Mouse (Mus musculus) heart, embryonic 12.5 days (tissue): ENCODE measurements around the gene Scn3b. TPM values are rescaled to one million over a fixed set of nuclear protein-coding genes. Genes with fewer than 3 reads are reported as not detected.

Experiments
- ATAC-seq: fragments of 200-750 bp; cut with Nextera tagmentation; 2 replicates; pipeline ENCODE4 v1.8.0; 2017; ENCODE audit warnings: moderate TSS enrichment, moderate library complexity; ENCODE audit not compliant: insufficient number of reproducible peaks, low FRiP score
- H3K27ac ChIP-seq: fragments of 300-500 bp; sonication (generic); 2 replicates; pipeline ENCODE4 v1.5.1; 2016; ENCODE audit warnings: mild to moderate bottlenecking, moderate library complexity; ENCODE audit not compliant: poor library complexity, severe bottlenecking
- H3K27me3 ChIP-seq: fragments of 300-500 bp; sonication (generic); replicated peaks from 2 replicates; pipeline ENCODE4 v1.6.1; 2016; ENCODE audit warnings: mild to moderate bottlenecking, moderate library complexity
- H3K36me3 ChIP-seq: fragments of 300-500 bp; sonication (generic); 2 replicates; pipeline ENCODE4 v1.6.1; 2016; ENCODE audit warnings: mild to moderate bottlenecking, moderate library complexity
- H3K4me1 ChIP-seq: fragments of 300-500 bp; sonication (generic); replicated peaks from 2 replicates; pipeline ENCODE4 v1.6.1; 2016; ENCODE audit warnings: mild to moderate bottlenecking
- H3K4me2 ChIP-seq: fragments of 300-500 bp; sonication (generic); 2 replicates; pipeline ENCODE4 v1.6.1; 2016; ENCODE audit warnings: mild to moderate bottlenecking, moderate library complexity
- H3K4me3 ChIP-seq: fragments of 300-500 bp; sonication (generic); 2 replicates; pipeline ENCODE4 v1.5.1; 2016; ENCODE audit warnings: mild to moderate bottlenecking
- H3K9ac ChIP-seq: fragments of 300-500 bp; sonication (generic); 2 replicates; pipeline ENCODE4 v1.6.1; 2016; ENCODE audit warnings: mild to moderate bottlenecking, moderate library complexity
- H3K9me3 ChIP-seq: fragments of 300-500 bp; sonication (generic); replicated peaks from 2 replicates; pipeline ENCODE4 v1.6.1; 2016; ENCODE audit warnings: mild to moderate bottlenecking, moderate library complexity
- WGBS: fragments of 180-500 bp; shearing (Covaris S2); methylation state at CpG from one replicate; pipeline ENCODE4 v1.1.7; 2016; 5-methylcytosine and 5-hydroxymethylcytosine counted together
- polyA plus RNA-seq: library from polyadenylated mRNA; unstranded; fragments of >200 nt; fragmentation: Nextera tagmentation; extraction: Ambion mirVana; gene quantifications from 2 replicates; pipeline ENCODE4 v1.2.1, GENCODE M21; 2016

The Scn3b gene
- polyA plus RNA-seq, 1 experiment from 2014 or later: 0.61 TPM

GRCm38 (mm10) chr9:40269880-40270279, 863 bp downstream of the Scn3b start:
- no peaks in the 10 kb centered on the region for H3K36me3 ChIP-seq
- peaks cover 32% of the 10 kb centered on the region for H3K27me3 ChIP-seq
- no peak overlapping the region for H3K27ac ChIP-seq
- H3K4me2 ChIP-seq: peak overlapping the region; percentile 75; the same call in 1 of the 2 replicates
- H3K9ac ChIP-seq: no peak overlapping the region
- ATAC-seq: no peak
- no peaks in the 10 kb centered on the region for H3K9me3 ChIP-seq
- peaks cover 12% of the 10 kb centered on the region for H3K4me1 ChIP-seq
- 24% methylated on average over 8 of the region's 8 CpGs for WGBS
- H3K4me3 ChIP-seq: no peak overlapping the region

GRCm38 (mm10) chr9:40271075-40271474, 2.1 kb downstream of the Scn3b start:
- peaks cover 12% of the 10 kb centered on the region for H3K4me1 ChIP-seq
- no peak overlapping the region for H3K9ac ChIP-seq
- no peaks in the 10 kb centered on the region for H3K36me3 ChIP-seq
- H3K27ac ChIP-seq: no peak overlapping the region
- peaks cover 32% of the 10 kb centered on the region for H3K27me3 ChIP-seq
- H3K4me2 ChIP-seq: no peak overlapping the region
- ATAC-seq: no peak
- no peak overlapping the region for H3K4me3 ChIP-seq
- H3K9me3 ChIP-seq: no peaks in the 10 kb centered on the region
- 66% methylated on average over 3 of the region's 3 CpGs for WGBS

- H3K27ac ChIP-seq: no peak overlapping the region
- H3K36me3 ChIP-seq: no peaks in the 10 kb centered on the region
- H3K4me2 ChIP-seq: no peak overlapping the region
- H3K9me3 ChIP-seq: no peaks in the 10 kb centered on the region
- no peak overlapping the region for H3K4me3 ChIP-seq
- H3K4me1 ChIP-seq: peaks cover 12% of the 10 kb centered on the region
- WGBS: 75% methylated on average over 7 of the region's 7 CpGs
- H3K9ac ChIP-seq: no peak overlapping the region
- H3K27me3 ChIP-seq: peaks cover 26% of the 10 kb centered on the region
- no peak for ATAC-seq
These were observed 3.8 kb downstream of the Scn3b start for GRCm38 (mm10) chr9:40272822-40273221.

GRCm38 (mm10) chr9:40275904-40276303, 6.9 kb downstream of the Scn3b start:
- no peaks in the 10 kb centered on the region for H3K9me3 ChIP-seq
- H3K27me3 ChIP-seq: no peaks in the 10 kb centered on the region; the same call in 1 of the 2 replicates
- WGBS: 71% methylated on average over 5 of the region's 5 CpGs
- no peaks in the 10 kb centered on the region for H3K4me1 ChIP-seq
- H3K27ac ChIP-seq: no peak overlapping the region
- H3K4me3 ChIP-seq: no peak overlapping the region
- H3K9ac ChIP-seq: no peak overlapping the region
- ATAC-seq: no peak
- no peak overlapping the region for H3K4me2 ChIP-seq
- no peaks in the 10 kb centered on the region for H3K36me3 ChIP-seq

- ATAC-seq: no peak
- 0 out of 2 replicates have a peak, but pooled peaks cover 3% of the 10 kb centered on the region for H3K27me3 ChIP-seq
- H3K27ac ChIP-seq: no peak overlapping the region
- no peak overlapping the region for H3K4me2 ChIP-seq
- H3K9me3 ChIP-seq: no peaks in the 10 kb centered on the region
- no peaks in the 10 kb centered on the region for H3K4me1 ChIP-seq
- no peaks in the 10 kb centered on the region for H3K36me3 ChIP-seq
- H3K4me3 ChIP-seq: no peak overlapping the region
- H3K9ac ChIP-seq: no peak overlapping the region
- 75% methylated on average over 3 of the region's 3 CpGs for WGBS
These were observed 8.7 kb downstream of the Scn3b start for GRCm38 (mm10) chr9:40277671-40278070.

- no peaks in the 10 kb centered on the region for H3K4me1 ChIP-seq
- no peaks in the 10 kb centered on the region for H3K9me3 ChIP-seq
- 0 out of 2 replicates have a peak, but pooled peaks cover 3% of the 10 kb centered on the region for H3K27me3 ChIP-seq
- H3K27ac ChIP-seq: no peak overlapping the region
- H3K4me3 ChIP-seq: no peak overlapping the region
- H3K36me3 ChIP-seq: no peaks in the 10 kb centered on the region
- no peak for ATAC-seq
- WGBS: 88% methylated on average over 7 of the region's 7 CpGs
- H3K4me2 ChIP-seq: no peak overlapping the region
- no peak overlapping the region for H3K9ac ChIP-seq
These were observed 10.4 kb downstream of the Scn3b start for GRCm38 (mm10) chr9:40279438-40279837.

- 79% methylated on average over 7 of the region's 7 CpGs for WGBS
- no peak overlapping the region for H3K4me2 ChIP-seq
- 0 out of 2 replicates have a peak, but pooled peaks cover 3% of the 10 kb centered on the region for H3K27me3 ChIP-seq
- H3K4me3 ChIP-seq: no peak overlapping the region
- no peaks in the 10 kb centered on the region for H3K36me3 ChIP-seq
- no peak overlapping the region for H3K9ac ChIP-seq
- H3K27ac ChIP-seq: no peak overlapping the region
- ATAC-seq: no peak
- no peaks in the 10 kb centered on the region for H3K4me1 ChIP-seq
- H3K9me3 ChIP-seq: no peaks in the 10 kb centered on the region
These were observed 14.0 kb downstream of the Scn3b start for GRCm38 (mm10) chr9:40282968-40283367.

- Histone ChIP-seq H3K4me2 (no peak overlapping the region), H3K36me3 (peaks cover 28% of the 10 kb centered on the region), H3K4me1 (no peaks in the 10 kb centered on the region), H3K9me3 (no peaks in the 10 kb centered on the region), H3K27ac (no peak overlapping the region), H3K9ac (no peak overlapping the region), H3K27me3 (no peaks in the 10 kb centered on the region), H3K4me3 (no peak overlapping the region)
- WGBS: 83% methylated on average over 4 of the region's 4 CpGs
- ATAC-seq: no peak
These were observed 23.5 kb downstream of the Scn3b start for GRCm38 (mm10) chr9:40292475-40292874.

- Histone ChIP-seq H3K4me1 (no peaks in the 10 kb centered on the region), H3K4me2 (no peak overlapping the region), H3K9me3 (no peaks in the 10 kb centered on the region), H3K36me3 (peaks cover 35% of the 10 kb centered on the region), H3K27ac (no peak overlapping the region), H3K4me3 (no peak overlapping the region), H3K27me3 (no peaks in the 10 kb centered on the region), H3K9ac (no peak overlapping the region)
- ATAC-seq: no peak
- WGBS: 88% methylated on average over 8 of the region's 8 CpGs
These were observed 24.3 kb downstream of the Scn3b start for GRCm38 (mm10) chr9:40293286-40293685.

- 81% methylated on average over 5 of the region's 5 CpGs for WGBS
- no peaks in the 10 kb centered on the region for H3K4me1 ChIP-seq
- ATAC-seq: no peak
These were observed 24.7 kb downstream of the Scn3b start for GRCm38 (mm10) chr9:40293740-40294139.

GRCm38 (mm10) chr9:40294210-40294609, 25.2 kb downstream of the Scn3b start:
- Histone ChIP-seq H3K36me3 (peaks cover 43% of the 10 kb centered on the region), H3K9me3 (no peaks in the 10 kb centered on the region), H3K9ac (no peak overlapping the region), H3K27ac (no peak overlapping the region), H3K4me3 (no peak overlapping the region), H3K27me3 (no peaks in the 10 kb centered on the region), H3K4me2 (no peak overlapping the region), H3K4me1 (no peaks in the 10 kb centered on the region)
- WGBS: 87% methylated on average over 5 of the region's 5 CpGs
- ATAC-seq: no peak

More at GRCm38 (mm10) chr9:40293740-40294139, 24.7 kb downstream of the Scn3b start:
- no peaks in the 10 kb centered on the region for H3K27me3 ChIP-seq
- H3K9me3 ChIP-seq: no peaks in the 10 kb centered on the region
- no peak overlapping the region for H3K9ac ChIP-seq
- H3K4me2 ChIP-seq: no peak overlapping the region
- no peak overlapping the region for H3K4me3 ChIP-seq
- no peak overlapping the region for H3K27ac ChIP-seq
- H3K36me3 ChIP-seq: peaks cover 39% of the 10 kb centered on the region

GRCm38 (mm10) chr9:40294866-40295265, 25.8 kb downstream of the Scn3b start:
- H3K27ac ChIP-seq: no peak overlapping the region
- no peak overlapping the region for H3K4me2 ChIP-seq
- H3K4me3 ChIP-seq: no peak overlapping the region
- no peaks in the 10 kb centered on the region for H3K4me1 ChIP-seq
- H3K9ac ChIP-seq: no peak overlapping the region
- H3K27me3 ChIP-seq: no peaks in the 10 kb centered on the region
- H3K9me3 ChIP-seq: no peaks in the 10 kb centered on the region
- 95% methylated on average over 1 of the region's 1 CpGs for WGBS
- no peak for ATAC-seq
- peaks cover 49% of the 10 kb centered on the region for H3K36me3 ChIP-seq
